Mouse (Mus musculus) embryonic fibroblast, embryonic 13.5 days (primary cell): ENCODE results near the gene Sit1.

Source experiments
- CTCF ChIP-seq: IDR thresholded peaks from 2 replicates; pipeline ENCODE4 v1.5.1; 2011; ENCODE audit warnings: mild to moderate bottlenecking, control low read depth, low read length, moderate library complexity, borderline replicate concordance; ENCODE audit not compliant: insufficient read depth
- POLR2A ChIP-seq: IDR thresholded peaks from 2 replicates; pipeline ENCODE4 v1.6.1; 2011; ENCODE audit warnings: low read depth, mild to moderate bottlenecking, control low read depth, low read length, moderate library complexity

DNA sequence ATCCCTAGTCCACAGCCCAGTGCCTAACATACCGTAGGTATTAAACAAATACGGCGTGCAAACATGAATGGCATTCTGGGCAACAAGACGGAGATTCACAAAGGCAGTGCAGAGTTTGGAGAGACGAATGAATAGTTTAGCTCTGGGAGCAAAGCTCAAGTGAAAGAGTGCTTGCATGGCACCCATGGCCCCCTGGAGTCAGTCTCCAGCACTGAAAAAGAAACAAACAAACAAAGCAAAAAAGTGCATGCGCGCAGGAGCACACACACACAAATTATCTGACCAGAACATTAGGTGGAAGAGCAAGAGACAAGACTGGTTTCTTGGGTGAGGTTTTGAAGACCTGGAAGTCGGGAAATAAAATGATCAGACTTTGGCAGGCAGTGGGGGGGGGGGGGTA is 22.5 kb upstream of the Sit1 start:
- no peak for TF ChIP-seq POLR2A
- TF ChIP-seq CTCF, result no peak
